Mouse (Mus musculus): ENCODE measurements at regions not wholly inside any gene's neighbourhood (a gene's known extent, or its start where the extent isn't known, plus 50 kb on each side); places are given as distances from the start of the nearest gene placed in this dataset.

DNA sequence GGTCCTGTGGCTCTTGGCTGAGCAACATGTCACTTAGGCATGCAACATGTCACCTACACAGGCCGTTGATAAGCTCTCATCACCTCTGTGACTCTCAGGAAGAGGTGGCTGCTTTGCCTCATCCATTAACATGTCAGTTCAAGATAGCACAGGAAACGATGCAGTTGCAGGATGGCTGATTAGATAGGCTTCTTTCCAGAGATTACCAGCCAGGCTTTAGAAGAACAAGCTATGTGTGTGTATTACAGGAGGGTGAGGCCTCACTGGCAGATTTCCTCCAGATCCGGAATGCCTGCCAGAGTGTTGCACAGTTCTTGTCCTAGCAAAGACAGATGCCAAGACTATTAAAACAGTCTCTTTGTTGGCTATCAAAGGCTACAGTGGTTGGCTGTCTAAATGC, 220.2 kb upstream of the Ank start:
- TF ChIP-seq CTCF (IDR thresholded peaks at IDR 0.05; ENCODE audit: low read depth, low read length) (no peak), POLR2A (IDR thresholded peaks at IDR 0.05; ENCODE audit: borderline replicate concordance, low read depth, low read length) (no peak)

Measured in bone marrow macrophage, adult 2 months (primary cell).